Mouse (Mus musculus) liver, embryonic 14.5 days (tissue): ENCODE measurements around the gene Kcnip3.

Source experiments
- CTCF ChIP-seq: IDR thresholded peaks from 2 replicates; pipeline ENCODE4 v1.5.1; 2016; ENCODE audit warnings: antibody characterized with exemption, low read depth, control low read depth
- EP300 ChIP-seq: IDR thresholded peaks from 2 replicates; pipeline ENCODE4 v1.6.1; 2016; ENCODE audit warnings: antibody characterized with exemption, low read depth

- TF ChIP-seq EP300, result no peak
- no peak for TF ChIP-seq CTCF
Observed at GRCm38 (mm10) chr2:127461351-127461750, 60.5 kb downstream of the Kcnip3 start.
